Mouse (Mus musculus): ENCODE data around the gene Tmem63a. TPM values are rescaled to one million over a fixed set of nuclear protein-coding genes. Genes with fewer than 3 reads are reported as not detected.
"Not testable (repeated sequence)": the region's sequence is repeated elsewhere in the genome, so short reads cannot be mapped to it uniquely, and the experiment has no call there.

The Tmem63a gene
- 29.6 and 30.2 TPM in 2 replicates for polyA plus RNA-seq (2012; rRNA removed)

- DNase-seq (ENCODE audit: extremely low spot score in 1 of 2, low spot score in 1 of 2), result peak in 1 of 2 experiments; percentile 42
Observed at GRCm38 (mm10) chr1:180942166-180943031, at the start of gene Tmem63a. Tmem63a (plus strand) TSS chr1:180942344.

- no peak for DNase-seq (ENCODE audit: extremely low spot score in 1 of 2, low spot score in 1 of 2)
Observed at GRCm38 (mm10) chr1:180892808-180893207, 49.3 kb upstream of the Tmem63a start, which contains the start of gene Lefty2. Lefty2 (plus strand) TSS chr1:180893108.

DNA sequence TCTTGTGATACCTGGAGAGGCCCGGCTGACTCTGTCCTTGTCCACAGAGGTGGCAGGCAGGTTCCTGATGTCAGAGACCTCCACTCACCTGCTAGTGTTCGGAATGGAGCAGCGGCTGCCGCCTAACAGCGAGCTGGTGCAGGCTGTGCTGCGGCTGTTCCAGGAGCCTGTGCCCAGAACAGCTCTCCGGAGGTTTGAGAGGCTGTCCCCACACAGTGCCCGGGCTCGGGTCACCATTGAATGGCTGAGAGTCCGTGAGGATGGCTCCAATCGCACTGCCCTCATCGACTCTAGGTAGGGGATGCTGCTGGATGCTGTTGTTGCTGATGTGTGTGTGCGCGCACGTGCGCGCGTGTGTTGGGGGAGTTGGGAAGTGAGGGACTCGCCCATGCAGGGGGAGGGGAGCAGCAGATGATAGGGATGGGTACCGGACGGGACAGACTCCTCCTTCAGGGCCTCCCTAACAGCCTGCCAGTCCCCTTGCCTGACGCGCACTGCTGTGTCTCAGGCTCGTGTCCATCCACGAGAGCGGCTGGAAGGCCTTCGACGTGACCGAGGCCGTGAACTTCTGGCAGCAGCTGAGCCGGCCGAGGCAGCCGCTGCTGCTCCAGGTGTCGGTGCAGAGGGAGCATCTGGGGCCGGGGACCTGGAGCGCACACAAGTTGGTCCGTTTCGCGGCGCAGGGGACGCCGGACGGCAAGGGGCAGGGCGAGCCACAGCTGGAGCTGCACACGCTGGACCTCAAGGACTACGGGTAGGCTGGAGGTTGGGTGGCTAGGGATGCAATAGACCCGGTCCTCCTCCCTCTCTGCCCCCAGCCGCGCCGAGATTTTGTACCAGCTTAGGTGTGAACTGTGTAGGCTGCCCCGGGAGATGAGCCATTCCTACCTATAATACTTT lies 47.8 kb upstream of the Tmem63a start:
- not testable (repeated sequence) for DNase-seq (ENCODE audit: extremely low spot score in 1 of 2, low spot score in 1 of 2)

DNA sequence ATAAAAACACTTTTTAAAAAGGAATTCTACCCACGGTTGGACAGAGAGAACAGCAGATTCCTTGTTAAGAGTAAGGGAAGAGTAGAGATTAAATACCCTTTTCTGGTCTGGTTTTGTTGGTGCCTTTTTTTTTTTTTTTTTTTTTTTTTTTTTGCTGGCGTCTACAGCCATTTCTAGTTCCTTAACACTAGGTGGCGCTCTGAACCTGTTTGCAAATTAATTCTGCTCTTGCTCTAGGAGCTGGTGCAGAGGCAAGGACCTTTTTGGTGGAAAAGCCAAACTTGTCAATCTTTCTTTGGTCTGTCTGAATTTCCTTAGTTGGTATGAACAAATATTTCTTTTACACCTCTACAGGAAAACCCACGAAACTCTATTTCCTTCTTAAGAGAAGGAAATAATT lies 41.0 kb upstream of the Tmem63a start:
- peak in 1 of 2 experiments; percentile 77 for DNase-seq (ENCODE audit: extremely low spot score in 1 of 2, low spot score in 1 of 2)

DNA sequence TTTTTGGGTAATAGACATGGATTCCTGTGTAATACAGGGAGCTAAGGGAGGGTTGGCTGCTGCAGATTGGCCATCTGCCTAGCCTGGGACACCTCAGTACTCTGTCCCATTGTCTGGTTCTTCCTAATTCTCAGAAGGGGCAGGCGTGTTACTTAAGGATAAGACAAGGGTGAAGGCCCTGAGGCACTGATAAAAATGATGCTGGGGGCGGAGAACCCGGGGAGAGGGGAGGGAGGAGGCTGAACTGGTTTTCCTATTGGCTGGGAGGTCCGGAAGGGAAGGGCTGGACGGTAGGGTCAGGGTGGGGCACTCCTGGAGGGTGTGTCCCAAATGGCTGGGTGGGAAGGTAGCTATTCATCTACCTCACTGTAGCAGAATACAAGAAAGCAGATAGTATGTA lies 39.2 kb upstream of the Tmem63a start:
- no peak for DNase-seq (ENCODE audit: extremely low spot score in 1 of 2, low spot score in 1 of 2)

GRCm38 (mm10) chr1:180903666-180904038 lies 38.5 kb upstream of the Tmem63a start:
- DNase-seq (ENCODE audit: extremely low spot score in 1 of 2, low spot score in 1 of 2), result no peak

DNA sequence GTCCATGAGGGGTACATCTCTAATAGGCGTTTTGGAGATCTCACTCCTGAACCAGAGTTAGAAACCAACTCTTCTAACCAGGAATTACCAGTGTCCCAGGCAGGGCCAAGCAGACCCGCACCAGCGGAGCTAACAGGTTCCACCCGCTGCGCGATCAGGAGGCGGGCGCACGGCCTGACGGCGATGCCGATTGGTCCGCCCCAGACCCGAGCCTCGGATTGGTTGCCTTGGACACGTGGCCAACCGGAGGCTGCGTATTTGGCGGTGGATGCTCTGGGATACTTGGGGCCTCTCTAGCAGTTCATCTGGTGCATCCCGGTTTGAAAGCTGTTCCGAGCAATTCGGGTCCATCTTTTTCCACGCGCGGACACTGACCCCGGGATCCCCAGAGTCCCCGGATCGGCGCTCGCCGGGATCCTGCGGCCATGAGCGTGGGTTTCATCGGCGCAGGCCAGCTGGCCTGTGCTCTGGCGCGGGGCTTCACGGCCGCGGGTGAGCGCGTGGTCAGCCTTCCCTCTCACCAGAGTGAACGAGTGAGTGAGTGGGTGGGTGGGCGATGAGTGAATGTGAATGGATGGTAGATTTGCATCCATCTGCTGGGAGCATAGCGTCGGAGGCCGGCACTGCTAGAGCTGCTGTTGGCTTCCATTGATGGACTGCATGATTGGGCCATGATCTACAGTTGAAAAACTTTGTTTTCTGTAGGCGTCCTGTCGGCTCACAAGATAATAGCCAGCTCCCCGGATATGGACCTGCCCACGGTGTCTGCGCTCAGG lies 37.9 kb upstream of the Tmem63a start, which contains the start of gene Pycr2:
Gene Pycr2, plus strand, starts transcription at position 255 of the 776 bp plus-strand sequence.
- DNase-seq (ENCODE audit: extremely low spot score in 1 of 2, low spot score in 1 of 2), result peak; percentile 88 to 96

DNA sequence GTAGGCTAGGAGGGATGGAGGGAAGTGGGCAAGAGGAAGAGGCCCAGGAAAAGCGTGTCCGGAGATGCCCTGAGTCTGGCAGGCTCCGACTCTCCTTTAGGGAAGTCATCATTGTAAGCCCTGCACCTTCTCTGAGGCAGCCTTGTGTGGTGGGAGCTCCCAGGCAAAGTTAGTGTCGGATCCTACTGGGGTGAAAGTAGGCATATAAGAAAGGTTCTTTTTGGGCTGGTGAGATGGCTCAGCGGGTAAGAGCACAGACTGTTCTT lies 37.4 kb upstream of the Tmem63a start:
- DNase-seq (ENCODE audit: extremely low spot score in 1 of 2, low spot score in 1 of 2), result no peak

- DNase-seq (ENCODE audit: extremely low spot score in 1 of 2, low spot score in 1 of 2), result no peak
Observed at GRCm38 (mm10) chr1:180905307-180905706, 36.8 kb upstream of the Tmem63a start.

- no peak for DNase-seq (ENCODE audit: extremely low spot score in 1 of 2, low spot score in 1 of 2)
Observed at GRCm38 (mm10) chr1:180905876-180906275, 36.3 kb upstream of the Tmem63a start.

- no peak for DNase-seq (ENCODE audit: extremely low spot score in 1 of 2, low spot score in 1 of 2)
Observed at GRCm38 (mm10) chr1:180906461-180907147, 35.5 kb upstream of the Tmem63a start.

DNA sequence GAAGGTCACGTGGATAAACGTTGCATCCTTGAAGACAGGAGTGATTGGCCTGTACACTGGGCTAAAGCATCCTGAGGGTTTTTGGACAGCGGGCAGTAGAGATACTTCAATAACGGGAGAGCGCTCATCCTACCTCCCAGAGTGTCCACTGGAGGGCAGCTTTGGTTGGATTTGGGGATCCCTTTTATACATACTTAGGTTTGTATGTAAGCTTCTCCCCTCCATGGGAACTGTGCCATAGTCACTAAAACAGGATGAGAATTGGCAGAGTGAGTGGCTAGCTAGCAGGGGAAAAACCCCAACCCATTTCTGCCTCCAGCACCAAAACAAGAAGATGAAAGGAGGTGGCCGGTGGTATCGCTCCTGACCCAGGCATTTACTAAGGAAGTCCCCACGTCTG lies 31.0 kb upstream of the Tmem63a start:
- DNase-seq (ENCODE audit: extremely low spot score in 1 of 2, low spot score in 1 of 2), result no peak

- no peak for DNase-seq (ENCODE audit: extremely low spot score in 1 of 2, low spot score in 1 of 2)
Observed at GRCm38 (mm10) chr1:180911653-180912287, 30.4 kb upstream of the Tmem63a start.

- DNase-seq (ENCODE audit: extremely low spot score in 1 of 2, low spot score in 1 of 2), result no peak
Observed at GRCm38 (mm10) chr1:180912792-180913191, 29.4 kb upstream of the Tmem63a start.

DNA sequence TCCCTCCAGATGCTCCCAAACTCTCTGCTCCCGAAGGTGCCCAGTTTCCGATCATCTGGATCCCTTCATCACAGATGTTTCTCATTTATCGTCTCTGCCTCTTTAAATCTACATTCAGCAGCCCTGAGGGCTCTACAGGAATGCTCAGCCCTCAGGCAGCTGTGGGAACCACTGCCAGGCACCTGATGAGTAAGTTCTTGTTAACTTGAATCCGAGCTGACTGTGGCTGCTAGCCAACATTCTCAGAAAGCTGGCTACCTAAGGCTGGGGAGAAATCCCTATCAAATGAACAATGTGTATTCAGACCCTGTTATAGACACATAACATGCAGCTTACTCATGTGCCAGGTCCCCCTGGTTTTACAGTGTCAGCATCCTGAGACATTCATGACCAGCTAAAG lies 28.3 kb upstream of the Tmem63a start:
- DNase-seq (ENCODE audit: extremely low spot score in 1 of 2, low spot score in 1 of 2), result no peak

DNA sequence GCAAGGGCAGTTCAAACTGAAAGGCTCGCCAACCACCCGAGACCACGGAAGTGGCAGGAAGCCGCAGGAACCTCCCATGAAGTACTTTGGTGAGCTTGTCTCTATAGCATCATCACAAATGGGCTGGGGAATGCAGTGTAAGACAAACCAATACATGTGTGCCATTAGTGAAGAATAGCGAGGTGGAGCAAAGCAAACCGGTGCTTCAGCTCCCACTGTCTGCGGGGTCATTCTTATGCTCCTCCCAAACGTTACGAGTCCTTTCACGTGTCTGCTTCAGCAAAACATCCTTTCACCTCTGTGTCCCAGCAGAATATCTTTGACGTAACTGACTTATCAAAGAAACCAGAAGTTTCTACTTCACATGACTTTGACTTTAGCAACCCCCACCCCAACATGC lies 25.7 kb upstream of the Tmem63a start:
- DNase-seq (ENCODE audit: extremely low spot score in 1 of 2, low spot score in 1 of 2), result no peak

DNA sequence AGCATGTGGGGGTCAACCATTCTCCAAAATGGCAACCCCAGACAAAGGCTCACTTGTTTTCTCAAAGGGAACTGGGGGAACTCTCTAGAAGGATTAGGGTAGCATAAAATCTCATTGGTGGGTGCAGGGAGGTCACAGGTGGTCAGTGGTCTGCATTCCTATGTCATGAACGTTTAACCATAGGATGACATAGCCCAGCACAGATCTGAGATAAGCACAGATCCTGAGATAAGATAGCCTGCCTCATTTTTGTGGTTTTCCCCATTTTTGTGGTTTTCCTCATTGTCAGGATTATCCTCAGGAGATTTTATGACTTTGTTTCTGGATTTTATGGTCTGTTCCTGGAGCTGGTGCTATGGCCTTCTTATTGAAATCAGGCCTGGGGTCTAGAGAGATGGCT lies 25.1 kb upstream of the Tmem63a start:
- no peak for DNase-seq (ENCODE audit: extremely low spot score in 1 of 2, low spot score in 1 of 2)

DNA sequence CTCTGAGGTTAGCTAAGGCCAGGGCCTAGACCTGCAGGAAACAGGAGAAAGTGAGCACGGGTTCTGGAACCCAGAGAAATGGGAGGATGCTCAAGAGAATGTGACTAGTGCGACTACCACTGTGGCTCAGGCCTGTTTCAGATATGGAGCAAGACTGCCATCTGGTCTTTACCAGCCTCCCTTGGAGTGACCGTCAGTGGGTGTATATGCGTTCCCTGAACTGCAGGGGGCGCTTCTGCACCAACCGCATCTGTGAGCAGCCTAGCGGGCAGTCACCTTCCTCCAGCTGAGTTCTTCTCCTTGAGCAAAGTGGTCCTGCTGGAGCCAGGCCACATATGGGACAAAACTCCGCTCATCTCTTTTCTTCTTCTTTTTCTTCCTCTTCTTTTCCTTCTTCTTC lies 22.5 kb upstream of the Tmem63a start:
- DNase-seq (ENCODE audit: extremely low spot score in 1 of 2, low spot score in 1 of 2), result no peak

GRCm38 (mm10) chr1:180922273-180923048 lies 19.7 kb upstream of the Tmem63a start:
- no peak for DNase-seq (ENCODE audit: extremely low spot score in 1 of 2, low spot score in 1 of 2)

Measured in frontal cortex, adult 2 months (tissue).